Mouse (Mus musculus) heart, postnatal 0 days (tissue): ENCODE results near the gene Cyp2ab1. TPM values are rescaled to one million over a fixed set of nuclear protein-coding genes. Genes with fewer than 3 reads are reported as not detected.

ENCODE experiments used
- ATAC-seq: fragments of 200-750 bp; cut with Nextera tagmentation; 2 replicates; pipeline ENCODE4 v1.8.0; 2017; ENCODE audit warnings: low read depth, moderate number of reproducible peaks, moderate library complexity; ENCODE audit not compliant: insufficient read depth
- DNase-seq: peaks from one replicate; pipeline ENCODE4 v3.0.0-alpha.2; 2016; ENCODE audit warnings: low spot score
- H3K27ac ChIP-seq: fragments of 300-500 bp; sonication (generic); 2 replicates; pipeline ENCODE4 v1.5.1; 2014; ENCODE audit warnings: low read depth, mild to moderate bottlenecking
- H3K27me3 ChIP-seq: fragments of 300-500 bp; sonication (generic); 2 replicates; pipeline ENCODE4 v1.6.1; 2014; ENCODE audit warnings: low read length, mixed read lengths; ENCODE audit not compliant: control insufficient read depth, insufficient read depth
- H3K36me3 ChIP-seq: fragments of 300-500 bp; sonication (generic); replicated peaks from 2 replicates; pipeline ENCODE4 v1.6.1; 2014; ENCODE audit warnings: low read length, mixed read lengths; ENCODE audit not compliant: control insufficient read depth, insufficient read depth
- H3K4me1 ChIP-seq: fragments of 300-500 bp; sonication (generic); 2 replicates; pipeline ENCODE4 v1.6.1; 2014; ENCODE audit warnings: antibody characterized with exemption; ENCODE audit not compliant: control insufficient read depth, insufficient read depth
- H3K4me2 ChIP-seq: fragments of 300-500 bp; sonication (generic); 2 replicates; pipeline ENCODE4 v1.6.1; 2014; ENCODE audit warnings: low read depth, mild to moderate bottlenecking, low read length, moderate library complexity
- H3K4me3 ChIP-seq: fragments of 300-500 bp; sonication (generic); 2 replicates; pipeline ENCODE4 v1.5.1; 2014; ENCODE audit warnings: low read depth, low read length
- H3K9ac ChIP-seq: fragments of 300-500 bp; sonication (generic); replicated peaks from 2 replicates; pipeline ENCODE4 v1.6.1; 2014; ENCODE audit warnings: low read depth, low read length, mixed read lengths
- H3K9me3 ChIP-seq: fragments of 300-500 bp; sonication (generic); replicated peaks from 2 replicates; pipeline ENCODE4 v1.6.1; 2016; ENCODE audit warnings: low read length; ENCODE audit not compliant: control insufficient read depth
- CTCF ChIP-seq: IDR thresholded peaks from 2 replicates; pipeline ENCODE4 v1.5.1; 2016; ENCODE audit warnings: antibody characterized with exemption, control low read depth, low read depth
- EP300 ChIP-seq: IDR thresholded peaks from 2 replicates; pipeline ENCODE4 v1.6.1; 2016; ENCODE audit warnings: antibody characterized with exemption, low read depth
- WGBS: fragments of 180-500 bp; shearing (Covaris S2); extraction: QIAGEN DNeasy Blood & Tissue Kit; methylation state at CpG from one replicate; pipeline ENCODE4 v1.1.7; 2014; 5-methylcytosine and 5-hydroxymethylcytosine counted together
- polyA plus RNA-seq: library from polyadenylated mRNA; unstranded; fragments of >200 nt; fragmentation: Nextera tagmentation; extraction: Ambion mirVana; gene quantifications from 2 replicates; pipeline ENCODE4 v1.2.1, GENCODE M21; 2015
- total RNA-seq: library from RNA; depleted of rRNA; stranded (reverse); fragments of >200 nt; gene quantifications from 2 replicates; pipeline ENCODE4 v1.2.3, GENCODE M21; 2014; ENCODE audit warnings: low replicate concordance; rRNA removed

Cyp2ab1 gene
- total and polyA plus RNA-seq, 2 experiments from 2014 or later: not detected

- H3K4me2 ChIP-seq: no peak overlapping the region
- no peaks in the 10 kb centered on the region for H3K27me3 ChIP-seq
- no peak for ATAC-seq
- H3K9ac ChIP-seq: no peak overlapping the region
- no peaks in the 10 kb centered on the region for H3K9me3 ChIP-seq
- DNase-seq: no peak
- WGBS: 83% methylated on average over 4 of the region's 4 CpGs
- H3K36me3 ChIP-seq: no peaks in the 10 kb centered on the region
- no peak overlapping the region for H3K27ac ChIP-seq
- H3K4me1 ChIP-seq: peaks cover 11% of the 10 kb centered on the region
- H3K4me3 ChIP-seq: no peak overlapping the region
- no peak for TF ChIP-seq CTCF
- TF ChIP-seq EP300: no peak
Observed at GRCm38 (mm10) chr16:20271339-20271738, 53.9 kb downstream of the Cyp2ab1 start.

DNA sequence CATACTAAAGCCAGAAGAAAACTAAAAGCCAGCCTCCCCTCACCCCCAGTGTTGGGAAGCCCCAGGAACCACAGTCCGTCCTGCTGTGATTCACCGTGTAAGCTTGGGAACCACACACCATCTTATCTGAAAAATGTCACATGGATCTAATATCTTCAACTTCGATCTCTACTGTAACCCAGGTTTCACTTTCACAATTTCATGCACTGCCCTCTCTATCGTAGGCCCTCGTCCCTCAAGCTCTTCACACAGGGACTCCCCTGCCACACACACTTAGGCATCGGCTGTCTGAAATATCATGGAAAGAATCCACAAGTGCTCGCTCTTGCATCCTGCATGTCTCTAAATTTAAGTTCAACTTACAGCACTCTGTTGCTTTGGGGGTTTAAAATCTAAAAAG lies 60.1 kb downstream of the Cyp2ab1 start:
- Histone ChIP-seq H3K36me3 (no peaks in the 10 kb centered on the region), H3K9ac (no peak overlapping the region), H3K9me3 (no peaks in the 10 kb centered on the region), H3K27ac (0 out of 2 replicates have a peak overlapping the region, but pooled peaks have one; percentile 26), H3K27me3 (no peaks in the 10 kb centered on the region), H3K4me3 (no peak overlapping the region), H3K4me2 (0 out of 2 replicates have a peak overlapping the region, but pooled peaks have one; percentile 4), H3K4me1 (no peaks in the 10 kb centered on the region)
- ATAC-seq (no peak), DNase-seq (no peak)
- WGBS: 46% methylated on average over 7 of the region's 7 CpGs
- TF ChIP-seq CTCF (no peak), EP300 (no peak)

Other genes with a start within 250 kb of the Cyp2ab1 start
- 142 and 201 TPM in 2 replicates for gene Klhl24, start 227.9 kb downstream of the Cyp2ab1 start, total RNA-seq
- gene Klhl24, start 227.9 kb downstream of the Cyp2ab1 start, polyA plus RNA-seq: 58.5 and 67.7 TPM in 2 replicates
- gene Yeats2, start 184.3 kb downstream of the Cyp2ab1 start, total RNA-seq: 27.8 and 51.9 TPM in 2 replicates
- gene Yeats2, start 184.3 kb downstream of the Cyp2ab1 start, polyA plus RNA-seq: 5.3 and 5.8 TPM in 2 replicates
- gene Map6d1, start 84.0 kb downstream of the Cyp2ab1 start, total RNA-seq: 0.19 and 1.9 TPM in 2 replicates
- gene Map6d1, start 84.0 kb downstream of the Cyp2ab1 start, polyA plus RNA-seq: 0.18 and 0.19 TPM in 2 replicates
- gene Parl, start 23.0 kb downstream of the Cyp2ab1 start, total RNA-seq: 46.7 and 137 TPM in 2 replicates
- gene Parl, start 23.0 kb downstream of the Cyp2ab1 start, polyA plus RNA-seq: 114 and 119 TPM in 2 replicates
- 60.7 and 64.3 TPM in 2 replicates for gene Abcc5, start 101.0 kb upstream of the Cyp2ab1 start, total RNA-seq
- gene Abcc5, start 101.0 kb upstream of the Cyp2ab1 start, polyA plus RNA-seq: 26.0 and 29.9 TPM in 2 replicates
- gene Eif2b5, start 173.4 kb upstream of the Cyp2ab1 start, total RNA-seq: 67.6 and 86.3 TPM in 2 replicates
- gene Eif2b5, start 173.4 kb upstream of the Cyp2ab1 start, polyA plus RNA-seq: 60.0 and 60.2 TPM in 2 replicates
- gene Dvl3, start 191.6 kb upstream of the Cyp2ab1 start, total RNA-seq: 30.1 and 36.9 TPM in 2 replicates
- 10.0 and 11.4 TPM in 2 replicates for gene Dvl3, start 191.6 kb upstream of the Cyp2ab1 start, polyA plus RNA-seq
- 327 and 429 TPM in 2 replicates for gene Ap2m1, start 210.1 kb upstream of the Cyp2ab1 start, total RNA-seq
- gene Ap2m1, start 210.1 kb upstream of the Cyp2ab1 start, polyA plus RNA-seq: 363 and 375 TPM in 2 replicates
- 47.1 and 76.5 TPM in 2 replicates for gene Abcf3, start 223.2 kb upstream of the Cyp2ab1 start, total RNA-seq
- gene Abcf3, start 223.2 kb upstream of the Cyp2ab1 start, polyA plus RNA-seq: 42.2 and 44.3 TPM in 2 replicates